Mouse (Mus musculus) ES-Bruce4 (cell line): ENCODE results near the gene Sept5.

ENCODE experiments used
- CTCF ChIP-seq: IDR thresholded peaks from one replicate; pipeline ENCODE4 v1.8.1; 2011; ENCODE audit warnings: low read depth, low read length
- POLR2A ChIP-seq: IDR thresholded peaks from one replicate; pipeline ENCODE4 v1.8.1; 2011; ENCODE audit warnings: low read length; ENCODE audit not compliant: insufficient read depth

- TF ChIP-seq POLR2A (no peak), CTCF (no peak)
Measured at GRCm38 (mm10) chr16:18628948-18629340, 810 bp downstream of the Sept5 start.
